Mouse (Mus musculus) T-cell, adult 2 months (primary cell): ENCODE data around the gene Olfr1506.
"Not testable (repeated sequence)": the region's sequence is repeated elsewhere in the genome, so short reads cannot be mapped to it uniquely, and the experiment has no call there.

Experiments
- DNase-seq: peaks from one replicate; pipeline ENCODE4 v3.0.0; 2022; ENCODE audit warnings: low spot score

Gene Olfr1506

DNA sequence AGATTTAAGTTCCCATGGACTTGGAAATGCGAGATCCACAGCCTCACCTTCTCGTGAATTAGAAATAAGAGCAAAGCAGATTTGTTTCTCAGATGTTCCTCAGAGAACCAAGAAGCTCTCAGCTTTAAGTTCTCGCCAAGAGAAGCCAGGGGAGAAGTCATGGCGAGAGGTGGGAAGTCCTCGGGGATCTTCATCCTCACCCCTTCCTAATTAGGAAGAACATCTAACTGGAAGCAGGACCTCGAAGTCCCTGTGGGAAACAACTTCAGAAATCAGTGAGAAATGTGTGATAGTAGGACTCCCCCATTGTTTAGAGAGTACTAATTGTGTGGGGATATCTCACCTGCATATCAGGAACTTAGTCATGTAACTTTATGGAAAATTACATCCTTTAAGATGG lies at the start of gene Olfr1506:
Gene Olfr1506 (minus strand): TSS at position 101 of the 400 bp plus-strand sequence.
- DNase-seq, result not testable (repeated sequence)

DNA sequence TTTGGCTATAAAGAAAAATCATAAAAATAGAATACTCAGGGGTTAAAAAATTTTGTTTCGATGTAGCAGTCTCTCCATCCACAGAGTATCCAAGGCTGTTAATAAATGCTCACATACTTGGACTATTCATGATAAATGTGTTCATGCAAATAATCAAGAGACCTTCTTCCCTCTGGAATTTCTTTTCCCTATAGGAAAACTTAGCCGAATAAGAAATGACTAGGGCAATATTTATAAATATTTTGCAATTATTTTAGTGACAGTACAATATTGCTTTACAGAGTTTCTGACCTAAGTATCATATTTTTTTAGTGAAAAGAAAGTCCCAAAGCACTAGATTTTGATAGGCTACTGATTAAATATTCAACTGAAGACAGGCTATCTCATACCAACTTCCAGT lies 46.6 kb upstream of the Olfr1506 start, which contains the start of gene Olfr1271:
Gene Olfr1271 (minus strand): TSS at position 101 of the 400 bp plus-strand sequence.
- no peak for DNase-seq

GRCm38 (mm10) chr2:90257492-90257891 lies 33.2 kb upstream of the Olfr1506 start, which contains the start of gene Olfr142:
Gene Olfr142, minus strand, starts transcription at chr2:90257592.
- no peak for DNase-seq

GRCm38 (mm10) chr2:90199606-90200005 lies 24.7 kb downstream of the Olfr1506 start:
- DNase-seq, result not testable (repeated sequence)

GRCm38 (mm10) chr2:90195285-90195684 lies 29.0 kb downstream of the Olfr1506 start:
- DNase-seq, result not testable (repeated sequence)

DNA sequence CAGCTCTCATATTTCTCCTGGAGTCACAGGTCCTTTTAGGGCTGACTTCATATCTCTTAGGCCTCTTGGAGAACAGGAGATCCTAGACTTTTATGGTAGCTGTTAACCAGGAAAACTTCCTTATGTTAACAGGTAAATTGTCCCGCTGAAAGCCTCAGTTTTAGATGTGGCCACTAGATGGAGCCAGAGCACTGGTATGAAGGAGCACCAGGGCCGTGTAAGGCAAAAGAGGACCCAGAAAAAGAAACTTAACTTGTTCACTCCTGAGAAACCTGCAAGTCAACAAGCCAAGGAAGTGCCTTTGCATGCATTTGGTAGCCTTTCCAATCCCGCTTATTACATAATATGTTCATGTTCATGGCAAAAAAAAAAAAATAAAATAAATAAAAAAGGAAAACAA lies 29.5 kb downstream of the Olfr1506 start:
- DNase-seq, result not testable (repeated sequence)

- DNase-seq, result not testable (repeated sequence)
Measured at GRCm38 (mm10) chr2:90187082-90187481, 37.2 kb downstream of the Olfr1506 start.

- not testable (repeated sequence) for DNase-seq
Measured at GRCm38 (mm10) chr2:90186082-90186481, 38.2 kb downstream of the Olfr1506 start.
